Mouse (Mus musculus) stomach, embryonic 16.5 days (tissue): Measurements from ENCODE around the gene Plin4. TPM values are rescaled to one million over a fixed set of nuclear protein-coding genes. Genes with fewer than 3 reads are reported as not detected.
A peak's percentile ranks its signal among the peaks of the same experiment; 100 is the strongest.
"Not testable (repeated sequence)": the region's sequence is repeated elsewhere in the genome, so short reads cannot be mapped to it uniquely, and the experiment has no call there.

Experiments
- ATAC-seq: fragments of 200-750 bp; cut with Nextera tagmentation; 2 replicates; pipeline ENCODE4 v1.8.0; 2017; ENCODE audit warnings: moderate number of reproducible peaks, moderate TSS enrichment; ENCODE audit not compliant: insufficient read depth, low FRiP score
- H3K27ac ChIP-seq: fragments of 300-500 bp; sonication (generic); 2 replicates; pipeline ENCODE4 v1.5.1; 2014; ENCODE audit warnings: low read length
- H3K27me3 ChIP-seq: fragments of 300-500 bp; sonication (generic); 2 replicates; pipeline ENCODE4 v1.6.1; 2014; ENCODE audit warnings: low read length, control low read depth, mixed read lengths; ENCODE audit not compliant: control insufficient read depth, insufficient read depth
- H3K36me3 ChIP-seq: fragments of 300-500 bp; sonication (generic); 2 replicates; pipeline ENCODE4 v1.6.1; 2014; ENCODE audit warnings: low read length; ENCODE audit not compliant: control insufficient read depth, insufficient read depth
- H3K4me1 ChIP-seq: fragments of 300-500 bp; sonication (generic); 2 replicates; pipeline ENCODE4 v1.6.1; 2014; ENCODE audit warnings: low read length, control low read depth, mixed read lengths; ENCODE audit not compliant: control insufficient read depth, insufficient read depth
- H3K4me2 ChIP-seq: fragments of 300-500 bp; sonication (generic); 2 replicates; pipeline ENCODE4 v1.6.1; 2014; ENCODE audit warnings: low read depth, low read length, mixed read lengths
- H3K4me3 ChIP-seq: fragments of 300-500 bp; sonication (generic); replicated peaks from 2 replicates; pipeline ENCODE4 v1.5.1; 2014; ENCODE audit warnings: mild to moderate bottlenecking, low read length
- H3K9ac ChIP-seq: fragments of 300-500 bp; sonication (generic); 2 replicates; pipeline ENCODE4 v1.6.1; 2014; ENCODE audit warnings: low read length
- H3K9me3 ChIP-seq: fragments of 300-500 bp; sonication (generic); replicated peaks from 2 replicates; pipeline ENCODE4 v1.6.1; 2016; ENCODE audit warnings: low read length, control low read depth; ENCODE audit not compliant: control insufficient read depth
- WGBS: fragments of 180-500 bp; shearing (Covaris S2); extraction: QIAGEN DNeasy Blood & Tissue Kit; methylation state at CpG from one replicate; pipeline ENCODE4 v1.1.7; 2014; 5-methylcytosine and 5-hydroxymethylcytosine counted together
- polyA plus RNA-seq: library from polyadenylated mRNA; unstranded; fragments of >200 nt; fragmentation: Nextera tagmentation; extraction: Ambion mirVana; gene quantifications from 2 replicates; pipeline ENCODE4 v1.2.1, GENCODE M21; 2015

Gene Plin4
- polyA plus RNA-seq, 1 experiment from 2014 or later = 0.90 TPM

DNA sequence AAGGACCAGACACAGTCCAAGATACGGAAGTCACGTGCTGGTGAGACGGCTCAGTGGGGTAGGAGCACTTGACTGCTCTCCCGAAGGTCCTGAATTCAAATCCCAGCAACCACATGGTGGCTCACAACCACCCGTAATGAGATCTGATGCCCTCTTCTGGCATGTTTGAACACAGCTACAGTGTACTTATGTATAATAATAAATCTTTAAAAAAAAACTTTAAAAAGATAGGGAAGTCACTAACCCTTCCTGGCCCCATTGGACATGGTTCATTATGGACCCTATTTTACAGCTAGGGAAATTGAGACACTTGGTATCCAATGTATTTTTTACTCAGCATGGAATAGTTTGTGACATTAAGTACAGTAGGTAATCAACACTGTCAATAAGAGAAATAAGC, 32.1 kb downstream of the Plin4 start:
- WGBS = 85% methylated on average over 5 of the region's 5 CpGs
- no peak overlapping the region for H3K27ac ChIP-seq
- H3K9ac ChIP-seq = no peak overlapping the region
- peaks cover under 1% of the 10 kb centered on the region; the same call in 1 of the 2 replicates for H3K36me3 ChIP-seq
- H3K4me3 ChIP-seq = no peak overlapping the region
- no peak overlapping the region for H3K4me2 ChIP-seq
- H3K4me1 ChIP-seq = peaks cover 27% of the 10 kb centered on the region
- no peak for ATAC-seq
- no peaks in the 10 kb centered on the region for H3K27me3 ChIP-seq
- no peaks in the 10 kb centered on the region for H3K9me3 ChIP-seq

GRCm38 (mm10) chr17:56074827-56075208, 34.8 kb downstream of the Plin4 start, which contains the start of gene Ubxn6:
Ubxn6 (minus strand) TSS chr17:56075028.
- Histone ChIP-seq H3K4me3 (peak within 1 kb of the TSS; percentile 71), H3K4me1 (peaks cover 14% of the 10 kb centered on the region; the same call in 1 of the 2 replicates), H3K36me3 (peaks cover 5% of the 10 kb centered on the region; the same call in 1 of the 2 replicates), H3K9ac (peak within 1 kb of the TSS; percentile 81), H3K9me3 (no peaks in the 10 kb centered on the region), H3K27ac (peak within 1 kb of the TSS; percentile 98), H3K4me2 (peak within 1 kb of the TSS; percentile 67), H3K27me3 (no peaks in the 10 kb centered on the region)
- WGBS = under 1% methylated on average over 35 of the region's 35 CpGs
- peak; percentile 44 for ATAC-seq

GRCm38 (mm10) chr17:56074097-56074826, 35.3 kb downstream of the Plin4 start:
- peak overlapping the region; percentile 98 for H3K27ac ChIP-seq
- no peaks in the 10 kb centered on the region for H3K9me3 ChIP-seq
- H3K9ac ChIP-seq = peak overlapping the region; percentile 81
- ATAC-seq = peak; percentile 34; the same call in 1 of the 2 replicates
- H3K4me1 ChIP-seq = peaks cover 14% of the 10 kb centered on the region; the same call in 1 of the 2 replicates
- 10% methylated on average over 22 of the region's 22 CpGs for WGBS
- H3K27me3 ChIP-seq = no peaks in the 10 kb centered on the region
- peak overlapping the region; percentile 71 for H3K4me3 ChIP-seq
- H3K4me2 ChIP-seq = peak overlapping the region; percentile 67
- H3K36me3 ChIP-seq = peaks cover 9% of the 10 kb centered on the region

- 97% methylated on average over 5 of the region's 5 CpGs for whole genome bisulfite sequencing
- no peak for ATAC-seq
- H3K27me3 ChIP-seq = no peaks in the 10 kb centered on the region
- H3K4me3 ChIP-seq = no peak overlapping the region
- no peaks in the 10 kb centered on the region for H3K9me3 ChIP-seq
- peaks cover 14% of the 10 kb centered on the region; the same call in 1 of the 2 replicates for H3K4me1 ChIP-seq
- H3K36me3 ChIP-seq = peaks cover 20% of the 10 kb centered on the region
- H3K9ac ChIP-seq = no peak overlapping the region
- H3K4me2 ChIP-seq = no peak overlapping the region
- no peak overlapping the region for H3K27ac ChIP-seq
Observed at GRCm38 (mm10) chr17:56072243-56072642, 37.4 kb downstream of the Plin4 start.

- no peaks in the 10 kb centered on the region for H3K27me3 ChIP-seq
- no peak overlapping the region for H3K27ac ChIP-seq
- no peak overlapping the region for H3K9ac ChIP-seq
- no peak overlapping the region for H3K4me2 ChIP-seq
- H3K4me3 ChIP-seq = no peak overlapping the region
- H3K36me3 ChIP-seq = peaks cover 24% of the 10 kb centered on the region
- no peak for ATAC-seq
- no peaks in the 10 kb centered on the region for H3K9me3 ChIP-seq
- H3K4me1 ChIP-seq = peaks cover 14% of the 10 kb centered on the region; the same call in 1 of the 2 replicates
Observed at GRCm38 (mm10) chr17:56071126-56071525, 38.5 kb downstream of the Plin4 start.

- H3K9me3 ChIP-seq = no peaks in the 10 kb centered on the region
- H3K4me3 ChIP-seq = no peak overlapping the region
- H3K4me1 ChIP-seq = peaks cover 7% of the 10 kb centered on the region; the same call in 1 of the 2 replicates
- no peaks in the 10 kb centered on the region for H3K27me3 ChIP-seq
- H3K27ac ChIP-seq = no peak overlapping the region
- WGBS = 92% methylated on average over 14 of the region's 14 CpGs
- H3K36me3 ChIP-seq = peaks cover 38% of the 10 kb centered on the region
- H3K4me2 ChIP-seq = no peak overlapping the region
- H3K9ac ChIP-seq = no peak overlapping the region
- no peak for ATAC-seq
Observed at GRCm38 (mm10) chr17:56069066-56069465, 40.5 kb downstream of the Plin4 start.

DNA sequence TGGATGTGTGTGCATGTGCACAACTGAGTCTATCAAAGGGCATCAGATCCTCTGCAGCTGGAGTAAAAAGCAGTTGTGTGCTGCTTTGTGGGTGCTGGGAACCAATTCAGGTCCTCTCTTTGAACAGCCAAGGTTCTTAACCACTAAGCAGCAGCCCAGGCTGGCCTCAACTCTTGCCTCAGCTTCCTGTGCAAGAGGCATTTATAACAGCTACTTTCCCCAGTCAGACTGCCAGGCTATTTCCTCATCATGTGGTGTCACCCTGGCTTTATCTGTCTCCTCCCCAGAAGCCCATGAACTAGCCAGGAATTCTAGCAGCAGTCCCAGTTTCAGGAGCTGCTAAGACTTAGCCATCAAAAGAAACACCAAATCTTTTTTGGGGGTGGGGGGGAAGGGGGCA, 43.2 kb downstream of the Plin4 start:
- H3K4me3 ChIP-seq = no peak overlapping the region
- peaks cover 55% of the 10 kb centered on the region for H3K36me3 ChIP-seq
- H3K4me2 ChIP-seq = no peak overlapping the region
- no peaks in the 10 kb centered on the region for H3K9me3 ChIP-seq
- ATAC-seq = no peak
- H3K4me1 ChIP-seq = no peaks in the 10 kb centered on the region
- H3K27me3 ChIP-seq = no peaks in the 10 kb centered on the region
- no peak overlapping the region for H3K27ac ChIP-seq
- no peak overlapping the region for H3K9ac ChIP-seq

GRCm38 (mm10) chr17:56065715-56066114, 43.9 kb downstream of the Plin4 start:
- WGBS = 83% methylated on average over 6 of the region's 6 CpGs
- H3K27ac ChIP-seq, H3K4me1 ChIP-seq, H3K4me2 ChIP-seq, H3K9me3 ChIP-seq, H3K27me3 ChIP-seq, H3K4me3 ChIP-seq, H3K9ac ChIP-seq, ATAC-seq: not testable (repeated sequence)
- peaks cover 62% of the 10 kb centered on the region for H3K36me3 ChIP-seq

- H3K9me3 ChIP-seq = no peaks in the 10 kb centered on the region
- H3K4me2 ChIP-seq = no peak overlapping the region
- ATAC-seq = no peak
- no peak overlapping the region for H3K4me3 ChIP-seq
- H3K27me3 ChIP-seq = no peaks in the 10 kb centered on the region
- 92% methylated on average over 7 of the region's 7 CpGs for WGBS
- H3K9ac ChIP-seq = no peak overlapping the region
- H3K27ac ChIP-seq = no peak overlapping the region
- H3K36me3 ChIP-seq = peaks cover 52% of the 10 kb centered on the region
- H3K4me1 ChIP-seq = no peaks in the 10 kb centered on the region
Observed at GRCm38 (mm10) chr17:56062081-56062480, 47.5 kb downstream of the Plin4 start.
